In genomic region chr2:18038895-18039371, GRCm38 (mm10) we compare ENCODE assay signal across 13 mouse cellular contexts. TPM values are rescaled to one million over a fixed set of nuclear protein-coding genes. Genes with fewer than 3 reads are reported as not detected.
DNase-seq lines count a peak whose midpoint lies in the region; ATAC-seq lines count a peak whose summit lies in the region.
"Had no signal": no experiment of that assay in that cellular context is flagged by ENCODE, and none has a peak within 500 bp of the region (broad histone marks: within the 10 kb centered on the region; RNA-seq: fewer than 3 reads in every experiment).

No protein-coding gene starts in this region.

- WGBS in heart, embryonic 12.5 days: 46% methylated on average over 10 of the region's 10 CpGs
- WGBS in hindbrain, embryonic 10.5 days: 11% methylated on average over 10 of the region's 10 CpGs
- WGBS in midbrain, embryonic 14.5 days: 12% methylated on average over 10 of the region's 10 CpGs

- no peaks in the 10 kb centered on the region for H3K9me3 ChIP-seq in heart, embryonic 12.5 days (replicated peaks)
- no peaks in the 10 kb centered on the region for H3K9me3 ChIP-seq in hindbrain, embryonic 10.5 days
- H3K9me3 ChIP-seq in midbrain, embryonic 14.5 days (ENCODE audit: control insufficient read depth, low read length): no peaks in the 10 kb centered on the region
- H3K9me3 ChIP-seq: limb, embryonic 15.5 days had no signal

- no peaks in the 10 kb centered on the region for H3K36me3 ChIP-seq in heart, embryonic 12.5 days
- H3K36me3 ChIP-seq in hindbrain, embryonic 10.5 days: 0 out of 2 replicates have a peak, but pooled peaks cover 10% of the 10 kb centered on the region
- no peaks in the 10 kb centered on the region for H3K36me3 ChIP-seq in midbrain, embryonic 14.5 days (ENCODE audit: control insufficient read depth, insufficient read depth, low read length)
- H3K36me3 ChIP-seq: limb, embryonic 15.5 days had no signal

- 0 out of 2 replicates have a peak overlapping the region, but pooled peaks have one; percentile 53 for H3K27ac ChIP-seq in heart, embryonic 12.5 days (ENCODE audit: poor library complexity, severe bottlenecking)
- H3K27ac ChIP-seq in hindbrain, embryonic 10.5 days: peak overlapping the region; percentile 100
- H3K27ac ChIP-seq in midbrain, embryonic 14.5 days (replicated peaks; ENCODE audit: low read depth, low read length): peak overlapping the region; percentile 86

- H3K27me3 ChIP-seq in heart, embryonic 12.5 days (replicated peaks): no peaks in the 10 kb centered on the region
- no peaks in the 10 kb centered on the region for H3K27me3 ChIP-seq in hindbrain, embryonic 10.5 days (ENCODE audit: insufficient read depth, poor library complexity, severe bottlenecking)
- H3K27me3 ChIP-seq in midbrain, embryonic 14.5 days (ENCODE audit: control insufficient read depth, insufficient read depth, low read length): no peaks in the 10 kb centered on the region
- H3K27me3 ChIP-seq: limb, embryonic 15.5 days had no signal

- DNase-seq in heart, adult 9 months (ENCODE audit: low spot score in 2 of 2): no peak
- peak; percentile 66 for DNase-seq in embryo, embryonic 11 days
- DNase-seq in hindbrain, embryonic 10.5 days (ENCODE audit: low spot score): peak; percentile 55
- peak; percentile 76 for DNase-seq in midbrain, embryonic 14.5 days
- DNase-seq in thymus, postnatal 25 days: no peak
- no peak for DNase-seq in layer of hippocampus, postnatal 25 days (ENCODE audit: extremely low spot score in 1 of 2, low spot score in 1 of 2)
- no peak for DNase-seq in urinary bladder, postnatal 10 days (ENCODE audit: low spot score)
- DNase-seq: cerebellum, postnatal 36 days; gastrocnemius, postnatal 14 days had no signal

- no peak overlapping the region for H3K4me3 ChIP-seq in heart, embryonic 12.5 days
- H3K4me3 ChIP-seq in hindbrain, embryonic 10.5 days: peak overlapping the region; percentile 99
- peak overlapping the region; percentile 95 for H3K4me3 ChIP-seq in midbrain, embryonic 14.5 days (replicated peaks; ENCODE audit: low read depth, low read length)

- ATAC-seq in heart, embryonic 12.5 days (ENCODE audit: insufficient number of reproducible peaks, low FRiP score): no peak
- no peak for ATAC-seq in midbrain, embryonic 14.5 days (ENCODE audit: low FRiP score, low TSS enrichment)

- peak overlapping the region; percentile 78 for H3K4me2 ChIP-seq in heart, embryonic 12.5 days
- H3K4me2 ChIP-seq in midbrain, embryonic 14.5 days (ENCODE audit: low read length): peak overlapping the region; percentile 95

- H3K9ac ChIP-seq in heart, embryonic 12.5 days: peak overlapping the region; percentile 86
- peak overlapping the region; percentile 84 for H3K9ac ChIP-seq in midbrain, embryonic 14.5 days (replicated peaks; ENCODE audit: low read length)

- peaks cover 54% of the 10 kb centered on the region for H3K4me1 ChIP-seq in heart, embryonic 12.5 days (replicated peaks)
- peaks cover 89% of the 10 kb centered on the region for H3K4me1 ChIP-seq in hindbrain, embryonic 10.5 days (replicated peaks)
- peaks cover 71% of the 10 kb centered on the region for H3K4me1 ChIP-seq in midbrain, embryonic 14.5 days (ENCODE audit: control insufficient read depth, insufficient read depth, low read length)

RNA-seq across cellular contexts. Expression of gene A930004D18Rik, which starts 1.4 kb away (rescaled TPM):
- 14.8 and 18.3 TPM in 2 replicates for polyA plus RNA-seq in heart, embryonic 12.5 days (2016; fragmentation: Nextera tagmentation; extraction: Ambion mirVana)
- polyA plus RNA-seq in hindbrain, embryonic 10.5 days (2016; fragmentation: Nextera tagmentation; extraction: Ambion mirVana): 17.5 and 22.5 TPM in 2 replicates
- 7.9 and 9.2 TPM in 2 replicates for polyA plus RNA-seq in midbrain, embryonic 14.5 days (2014; fragmentation: Nextera tagmentation; extraction: Ambion mirVana)
- 1 to 10 TPM; 2.7 to 3.3 TPM for total RNA-seq in layer of hippocampus, postnatal 25 days (2021)

RNA-seq across cellular contexts. Expression of gene Skida1, which starts 9.9 kb away (rescaled TPM):
- 7.7 and 8.8 TPM in 2 replicates for polyA plus RNA-seq in heart, embryonic 12.5 days (2016; fragmentation: Nextera tagmentation; extraction: Ambion mirVana)
- 19.3 and 21.9 TPM in 2 replicates for polyA plus RNA-seq in hindbrain, embryonic 10.5 days (2016; fragmentation: Nextera tagmentation; extraction: Ambion mirVana)
- 9.1 and 9.4 TPM in 2 replicates for polyA plus RNA-seq in midbrain, embryonic 14.5 days (2014; fragmentation: Nextera tagmentation; extraction: Ambion mirVana)
- 10 to 100 TPM; 14.6 to 17.0 TPM for total RNA-seq in layer of hippocampus, postnatal 25 days (2021)
- total RNA-seq: monocyte, adult 5-6 weeks had no signal

RNA-seq across cellular contexts. Expression of gene Mllt10, which starts 16.1 kb away (rescaled TPM):
- polyA plus RNA-seq in heart, embryonic 12.5 days (2016; fragmentation: Nextera tagmentation; extraction: Ambion mirVana): 36.3 and 37.1 TPM in 2 replicates
- polyA plus RNA-seq in hindbrain, embryonic 10.5 days (2016; fragmentation: Nextera tagmentation; extraction: Ambion mirVana): 65.0 and 66.0 TPM in 2 replicates
- 33.5 and 40.1 TPM in 2 replicates for polyA plus RNA-seq in midbrain, embryonic 14.5 days (2014; fragmentation: Nextera tagmentation; extraction: Ambion mirVana)
- 10 to 100 TPM; 53.0 to 58.9 TPM for total RNA-seq in layer of hippocampus, postnatal 25 days (2021)

RNA-seq across cellular contexts. Expression of gene H2al2a, which starts 42.2 kb away (rescaled TPM):
- not detected in 2 replicates for polyA plus RNA-seq in heart, embryonic 12.5 days (2016; fragmentation: Nextera tagmentation; extraction: Ambion mirVana)
- not detected in 2 replicates for polyA plus RNA-seq in hindbrain, embryonic 10.5 days (2016; fragmentation: Nextera tagmentation; extraction: Ambion mirVana)
- not detected in 2 replicates for polyA plus RNA-seq in midbrain, embryonic 14.5 days (2014; fragmentation: Nextera tagmentation; extraction: Ambion mirVana)
- not detected for total RNA-seq in layer of hippocampus, postnatal 25 days (2021)
- total RNA-seq: gastrocnemius, postnatal 14 days had no signal
- polyA plus RNA-seq: limb, embryonic 15.5 days; small intestine, adult 2 months had no signal

Comparison
In these comparisons a context has a peak if more than half of its experiments do, and no peak if none do; other contexts are left out.
1. DNase-seq: peak in embryo, embryonic 11 days (single experiment), hindbrain, embryonic 10.5 days (single experiment) and midbrain, embryonic 14.5 days (single experiment); none in heart, adult 9 months (0 of 2), thymus, postnatal 25 days (single experiment), layer of hippocampus, postnatal 25 days (0 of 2) and urinary bladder, postnatal 10 days (single experiment).
2. Peak in every context shown above with its lines, with median percentiles within 50 percentile points of each other: H3K27ac ChIP-seq.